Mouse (Mus musculus): Measurements from ENCODE around the gene Ruvbl1.

Ruvbl1 gene

GRCm38 (mm10) chr6:88493712-88494111, 28.5 kb downstream of the Ruvbl1 start:
- no peak for DNase-seq (ENCODE audit: extremely low spot score)

- peak; percentile 78 for DNase-seq (ENCODE audit: extremely low spot score)
Measured at GRCm38 (mm10) chr6:88499481-88500404, 34.5 kb downstream of the Ruvbl1 start.

- no peak for DNase-seq (ENCODE audit: extremely low spot score)
Measured at GRCm38 (mm10) chr6:88500405-88500767, 35.2 kb downstream of the Ruvbl1 start.

GRCm38 (mm10) chr6:88502030-88502970, 37.1 kb downstream of the Ruvbl1 start:
- DNase-seq (ENCODE audit: extremely low spot score): no peak

GRCm38 (mm10) chr6:88503044-88503443, 37.8 kb downstream of the Ruvbl1 start:
- no peak for DNase-seq (ENCODE audit: extremely low spot score)

GRCm38 (mm10) chr6:88513984-88514383, 48.8 kb downstream of the Ruvbl1 start:
- no peak for DNase-seq (ENCODE audit: extremely low spot score)

GRCm38 (mm10) chr6:88514546-88514945, 49.3 kb downstream of the Ruvbl1 start:
- DNase-seq (ENCODE audit: extremely low spot score): no peak

GRCm38 (mm10) chr6:88515971-88516370, 50.8 kb downstream of the Ruvbl1 start:
- DNase-seq (ENCODE audit: extremely low spot score): no peak

- DNase-seq (ENCODE audit: extremely low spot score): no peak
Measured at GRCm38 (mm10) chr6:88516667-88517066, 51.5 kb downstream of the Ruvbl1 start.

- DNase-seq (ENCODE audit: extremely low spot score): peak; percentile 14
Measured at GRCm38 (mm10) chr6:88517701-88518403, 52.6 kb downstream of the Ruvbl1 start.

GRCm38 (mm10) chr6:88518404-88519263, 53.4 kb downstream of the Ruvbl1 start, which contains the start of gene Sec61a1:
Gene Sec61a1, minus strand, starts transcription at chr6:88518905.
- peak; percentile 91 for DNase-seq (ENCODE audit: extremely low spot score)

GRCm38 (mm10) chr6:88521821-88522220, 56.6 kb downstream of the Ruvbl1 start:
- DNase-seq (ENCODE audit: extremely low spot score): no peak

GRCm38 (mm10) chr6:88522606-88523005, 57.4 kb downstream of the Ruvbl1 start:
- DNase-seq (ENCODE audit: extremely low spot score): no peak

- no peak for DNase-seq (ENCODE audit: extremely low spot score)
Measured at GRCm38 (mm10) chr6:88523043-88523442, 57.8 kb downstream of the Ruvbl1 start.

GRCm38 (mm10) chr6:88523451-88523850, 58.2 kb downstream of the Ruvbl1 start:
- DNase-seq (ENCODE audit: extremely low spot score): no peak

GRCm38 (mm10) chr6:88524056-88524455, 58.8 kb downstream of the Ruvbl1 start:
- DNase-seq (ENCODE audit: extremely low spot score): no peak

GRCm38 (mm10) chr6:88530306-88530705, 65.1 kb downstream of the Ruvbl1 start:
- no peak for DNase-seq (ENCODE audit: extremely low spot score)

GRCm38 (mm10) chr6:88540093-88540755, 75.0 kb downstream of the Ruvbl1 start:
- DNase-seq (ENCODE audit: extremely low spot score): no peak

GRCm38 (mm10) chr6:88544241-88544640, 79.0 kb downstream of the Ruvbl1 start:
- no peak for DNase-seq (ENCODE audit: extremely low spot score)

Data from embryo, embryonic 9.5 days (tissue).